Comparison of ENCODE assay signal across 13 mouse cellular contexts in genomic region chr13:68889929-68890593, GRCm38 (mm10).
DNase-seq lines count a peak whose midpoint lies in the region.
"Had no signal": no experiment of that assay in that cellular context is flagged by ENCODE, and none has a peak within 500 bp of the region (broad histone marks: within the 10 kb centered on the region; RNA-seq: fewer than 3 reads in every experiment).

No protein-coding gene starts in this region.

- no peaks in the 10 kb centered on the region for H3K9me3 ChIP-seq in heart, embryonic 10.5 days
- H3K9me3 ChIP-seq: embryonic facial prominence, embryonic 13.5 days had no signal

- WGBS in heart, embryonic 10.5 days: 90% methylated on average over 9 of the region's 9 CpGs

- H3K4me3 ChIP-seq in heart, embryonic 10.5 days: no peak overlapping the region
- H3K4me3 ChIP-seq: embryonic facial prominence, embryonic 13.5 days had no signal

- H3K36me3 ChIP-seq in heart, embryonic 10.5 days: no peaks in the 10 kb centered on the region
- H3K36me3 ChIP-seq: embryonic facial prominence, embryonic 13.5 days had no signal

- DNase-seq in layer of hippocampus, adult 18-20 months (ENCODE audit: low spot score in 2 of 2): peak; percentile 32 to 59
- no peak for DNase-seq in layer of hippocampus, adult 9-10 months (ENCODE audit: low spot score)
- peak; percentile 47 to 60 for DNase-seq in frontal cortex, postnatal 10 days (ENCODE audit: low spot score in 2 of 2)
- peak; percentile 71 for DNase-seq in layer of hippocampus, adult 9-11 months
- peak; percentile 72 to 87 for DNase-seq in right cerebral cortex, postnatal 10 days (ENCODE audit: low spot score in 2 of 2)
- DNase-seq in heart, embryonic 10.5 days (ENCODE audit: low spot score): no peak
- DNase-seq in testis, postnatal 10 days (ENCODE audit: low spot score): no peak
- DNase-seq: adrenal gland, adult 2 months; cerebellum, postnatal 14 days; heart, postnatal 4 days had no signal

- no peak overlapping the region for H3K27ac ChIP-seq in heart, embryonic 10.5 days
- H3K27ac ChIP-seq: embryonic facial prominence, embryonic 13.5 days had no signal

- H3K27me3 ChIP-seq in heart, embryonic 10.5 days (ENCODE audit: insufficient read depth, poor library complexity, severe bottlenecking): no peaks in the 10 kb centered on the region
- H3K27me3 ChIP-seq: CH12.LX; embryonic facial prominence, embryonic 13.5 days; Patski had no signal

- H3K4me1 ChIP-seq in heart, embryonic 10.5 days: no peaks in the 10 kb centered on the region
- H3K4me1 ChIP-seq: embryonic facial prominence, embryonic 13.5 days had no signal

Comparison
In these comparisons a context has a peak if more than half of its experiments do, and no peak if none do; other contexts are left out.
1. DNase-seq: peak in layer of hippocampus, adult 18-20 months (2 of 2), frontal cortex, postnatal 10 days (2 of 2), layer of hippocampus, adult 9-11 months (single experiment) and right cerebral cortex, postnatal 10 days (2 of 2); none in layer of hippocampus, adult 9-10 months (single experiment), heart, embryonic 10.5 days (single experiment) and testis, postnatal 10 days (single experiment).